Mouse (Mus musculus) heart, embryonic 12.5 days (tissue): Measurements from ENCODE around the gene Gm20388. TPM values are rescaled to one million over a fixed set of nuclear protein-coding genes. Genes with fewer than 3 reads are reported as not detected.

Experiments
- ATAC-seq: fragments of 200-750 bp; cut with Nextera tagmentation; 2 replicates; pipeline ENCODE4 v1.8.0; 2017; ENCODE audit warnings: moderate TSS enrichment, moderate library complexity; ENCODE audit not compliant: insufficient number of reproducible peaks, low FRiP score
- H3K27ac ChIP-seq: fragments of 300-500 bp; sonication (generic); 2 replicates; pipeline ENCODE4 v1.5.1; 2016; ENCODE audit warnings: mild to moderate bottlenecking, moderate library complexity; ENCODE audit not compliant: poor library complexity, severe bottlenecking
- H3K27me3 ChIP-seq: fragments of 300-500 bp; sonication (generic); replicated peaks from 2 replicates; pipeline ENCODE4 v1.6.1; 2016; ENCODE audit warnings: mild to moderate bottlenecking, moderate library complexity
- H3K36me3 ChIP-seq: fragments of 300-500 bp; sonication (generic); 2 replicates; pipeline ENCODE4 v1.6.1; 2016; ENCODE audit warnings: mild to moderate bottlenecking, moderate library complexity
- H3K4me1 ChIP-seq: fragments of 300-500 bp; sonication (generic); replicated peaks from 2 replicates; pipeline ENCODE4 v1.6.1; 2016; ENCODE audit warnings: mild to moderate bottlenecking
- H3K4me2 ChIP-seq: fragments of 300-500 bp; sonication (generic); 2 replicates; pipeline ENCODE4 v1.6.1; 2016; ENCODE audit warnings: mild to moderate bottlenecking, moderate library complexity
- H3K4me3 ChIP-seq: fragments of 300-500 bp; sonication (generic); 2 replicates; pipeline ENCODE4 v1.5.1; 2016; ENCODE audit warnings: mild to moderate bottlenecking
- H3K9ac ChIP-seq: fragments of 300-500 bp; sonication (generic); 2 replicates; pipeline ENCODE4 v1.6.1; 2016; ENCODE audit warnings: mild to moderate bottlenecking, moderate library complexity
- H3K9me3 ChIP-seq: fragments of 300-500 bp; sonication (generic); replicated peaks from 2 replicates; pipeline ENCODE4 v1.6.1; 2016; ENCODE audit warnings: mild to moderate bottlenecking, moderate library complexity
- WGBS: fragments of 180-500 bp; shearing (Covaris S2); methylation state at CpG from one replicate; pipeline ENCODE4 v1.1.7; 2016; 5-methylcytosine and 5-hydroxymethylcytosine counted together
- polyA plus RNA-seq: library from polyadenylated mRNA; unstranded; fragments of >200 nt; fragmentation: Nextera tagmentation; extraction: Ambion mirVana; gene quantifications from 2 replicates; pipeline ENCODE4 v1.2.1, GENCODE M21; 2016

Gene Gm20388
- polyA plus RNA-seq, 1 experiment from 2014 or later = not detected

DNA sequence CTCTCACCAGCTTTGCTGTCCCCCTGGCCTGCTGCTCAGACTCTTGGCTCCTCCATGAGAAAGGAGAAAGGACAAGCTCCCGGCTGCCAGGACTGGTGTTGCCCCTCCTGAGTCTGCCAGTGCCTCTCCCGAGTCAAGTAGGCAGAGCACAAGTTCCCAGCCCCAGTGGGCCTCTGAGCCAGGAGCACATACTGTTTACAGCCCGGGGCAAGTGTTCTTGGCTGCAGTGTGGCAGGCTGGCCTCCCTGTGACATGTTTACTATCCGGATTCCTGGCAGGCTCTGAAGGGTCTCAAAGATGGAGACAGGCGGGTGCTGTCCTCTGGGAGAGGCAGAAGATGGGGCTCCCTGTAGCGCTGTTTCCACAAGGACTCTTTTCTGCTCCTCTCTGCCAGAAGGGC is 346.3 kb downstream of the Gm20388 start:
- Histone ChIP-seq H3K4me1 (peaks cover 37% of the 10 kb centered on the region), H3K4me3 (no peak overlapping the region), H3K9me3 (no peaks in the 10 kb centered on the region), H3K27me3 (no peaks in the 10 kb centered on the region; the same call in 1 of the 2 replicates), H3K36me3 (no peaks in the 10 kb centered on the region), H3K27ac (peak overlapping the region; percentile 20; the same call in 1 of the 2 replicates), H3K9ac (no peak overlapping the region), H3K4me2 (no peak overlapping the region)
- WGBS = 35% methylated on average over 6 of the region's 6 CpGs
- no peak for ATAC-seq

DNA sequence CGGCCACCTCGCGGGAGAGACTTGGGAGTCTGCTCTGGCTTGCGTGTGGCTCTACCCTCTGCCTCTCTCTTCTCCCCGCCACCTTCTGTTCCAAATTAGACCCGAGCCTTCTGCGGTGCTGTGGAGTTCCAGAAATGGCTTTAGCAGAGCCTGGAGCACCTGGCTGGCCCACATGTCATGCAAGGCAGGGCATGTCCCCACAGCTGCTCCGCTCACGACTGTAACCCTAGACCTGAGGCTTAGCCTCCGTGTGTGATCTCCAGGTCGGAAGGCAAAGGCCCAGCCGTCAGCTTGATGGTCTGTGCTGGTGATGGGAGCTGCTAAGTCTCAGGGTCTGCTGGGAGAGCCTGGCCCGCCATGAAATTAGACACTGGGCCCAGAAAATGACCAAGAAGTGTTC is 348.6 kb downstream of the Gm20388 start:
- Histone ChIP-seq H3K9ac (no peak overlapping the region), H3K36me3 (no peaks in the 10 kb centered on the region), H3K4me2 (no peak overlapping the region), H3K9me3 (no peaks in the 10 kb centered on the region), H3K4me3 (no peak overlapping the region), H3K4me1 (peaks cover 42% of the 10 kb centered on the region), H3K27me3 (peaks cover 16% of the 10 kb centered on the region), H3K27ac (no peak overlapping the region)
- 81% methylated on average over 13 of the region's 13 CpGs for whole genome bisulfite sequencing
- no peak for ATAC-seq

DNA sequence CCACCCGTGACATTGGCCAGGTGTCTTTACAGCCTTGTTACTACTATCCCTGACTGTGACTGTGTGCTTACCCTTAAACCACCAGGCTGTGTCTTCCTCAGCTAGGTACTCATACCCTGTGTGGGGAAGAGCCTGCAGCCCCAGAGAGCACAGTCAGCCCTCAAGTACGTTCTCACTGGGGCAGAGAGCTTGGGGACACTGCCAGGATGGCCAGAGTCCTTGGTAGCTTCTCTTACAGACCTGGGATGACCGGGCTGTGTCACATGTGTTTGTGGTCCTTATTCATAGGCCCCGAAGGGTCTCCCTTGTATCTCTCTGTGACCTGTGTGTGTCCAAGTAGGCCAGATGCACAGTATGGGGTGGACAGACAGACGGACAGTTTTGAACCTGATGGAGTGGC is 350.0 kb downstream of the Gm20388 start:
- Histone ChIP-seq H3K36me3 (no peaks in the 10 kb centered on the region), H3K9ac (no peak overlapping the region), H3K27ac (no peak overlapping the region), H3K27me3 (peaks cover 16% of the 10 kb centered on the region), H3K9me3 (no peaks in the 10 kb centered on the region), H3K4me1 (peaks cover 53% of the 10 kb centered on the region), H3K4me2 (no peak overlapping the region), H3K4me3 (no peak overlapping the region)
- no peak for ATAC-seq
- WGBS = 79% methylated on average over 5 of the region's 5 CpGs

DNA sequence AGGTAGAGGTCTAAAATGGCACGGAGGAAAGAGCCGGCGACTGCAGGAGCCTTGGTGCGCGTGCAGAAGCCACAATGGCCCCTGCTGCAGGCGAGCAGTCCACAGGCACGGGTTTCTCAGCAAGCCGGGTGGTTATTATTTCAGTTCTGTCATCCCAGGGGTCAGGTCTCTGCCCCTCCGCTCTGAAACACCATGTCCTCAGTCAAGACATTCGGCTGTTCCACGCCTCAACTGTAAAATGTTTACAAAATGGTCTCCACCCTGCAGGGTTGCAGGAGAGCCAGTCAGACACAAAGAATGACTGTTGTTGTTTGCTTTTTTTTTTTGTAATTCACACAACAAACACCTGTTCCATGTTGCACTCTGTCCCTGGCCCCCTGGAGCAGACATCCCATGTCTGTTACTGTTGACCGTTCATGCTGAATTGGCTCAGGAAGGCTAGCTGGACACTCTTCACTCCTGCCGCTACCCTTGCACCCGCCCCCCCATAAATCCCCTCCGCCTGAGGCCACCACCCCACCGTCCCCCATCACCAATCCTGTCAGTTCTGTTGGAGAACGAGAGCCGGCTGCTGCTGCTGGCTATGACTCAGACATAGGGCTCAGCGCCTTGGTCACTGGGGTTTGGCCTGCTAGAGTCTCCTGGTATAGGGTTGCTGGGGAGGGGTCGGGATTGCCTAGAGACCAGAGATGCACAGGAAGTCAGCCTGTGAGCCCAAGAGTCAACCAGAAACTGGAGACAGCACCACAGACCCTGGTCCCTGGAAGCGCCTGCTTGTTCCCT is 350.9 kb downstream of the Gm20388 start:
- 52% methylated on average over 21 of the region's 21 CpGs for WGBS
- Histone ChIP-seq H3K36me3 (no peaks in the 10 kb centered on the region), H3K4me1 (peaks cover 53% of the 10 kb centered on the region), H3K4me3 (no peak overlapping the region), H3K9me3 (no peaks in the 10 kb centered on the region), H3K4me2 (no peak overlapping the region), H3K9ac (no peak overlapping the region), H3K27ac (0 out of 2 replicates have a peak overlapping the region, but pooled peaks have one; percentile 11), H3K27me3 (peaks cover 16% of the 10 kb centered on the region)
- ATAC-seq = no peak

DNA sequence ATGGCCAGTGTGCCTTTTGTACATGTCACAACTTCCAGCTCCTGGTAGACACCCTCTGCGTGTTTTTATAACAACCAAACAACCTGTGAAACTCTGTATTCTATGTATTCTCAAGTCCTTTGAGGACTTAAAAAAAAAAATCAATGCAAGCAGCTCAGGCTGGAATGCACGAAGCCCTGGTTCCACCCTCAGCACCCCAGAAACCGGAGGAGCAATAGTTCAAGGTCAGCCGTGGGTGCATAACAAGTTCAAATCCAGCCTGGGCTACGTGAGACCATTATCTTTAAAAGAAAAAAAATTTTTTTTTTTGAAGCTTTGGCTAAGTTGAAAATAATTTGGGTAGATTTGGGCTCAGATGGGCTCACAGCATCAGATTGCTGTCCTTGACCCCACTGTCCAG is 353.2 kb downstream of the Gm20388 start:
- Histone ChIP-seq H3K36me3 (no peaks in the 10 kb centered on the region), H3K9me3 (no peaks in the 10 kb centered on the region), H3K4me3 (no peak overlapping the region), H3K9ac (no peak overlapping the region), H3K4me1 (peaks cover 61% of the 10 kb centered on the region), H3K4me2 (no peak overlapping the region), H3K27me3 (peaks cover 16% of the 10 kb centered on the region), H3K27ac (no peak overlapping the region)
- WGBS = 92% methylated on average over 5 of the region's 5 CpGs
- ATAC-seq = no peak

GRCm38 (mm10) chr8:120264388-120264943 is 353.8 kb downstream of the Gm20388 start:
- peak overlapping the region; percentile 69 for H3K27ac ChIP-seq
- H3K4me2 ChIP-seq = peak overlapping the region; percentile 68
- H3K4me1 ChIP-seq = peaks cover 65% of the 10 kb centered on the region
- H3K9me3 ChIP-seq = no peaks in the 10 kb centered on the region
- peak overlapping the region; percentile 68 for H3K9ac ChIP-seq
- peak overlapping the region; percentile 29 for H3K4me3 ChIP-seq
- no peaks in the 10 kb centered on the region for H3K36me3 ChIP-seq
- peaks cover 16% of the 10 kb centered on the region for H3K27me3 ChIP-seq
- 29% methylated on average over 13 of the region's 13 CpGs for WGBS
- ATAC-seq = 0 out of 2 replicates have a peak, but pooled peaks have one; percentile 3

- H3K9ac ChIP-seq = peak overlapping the region; percentile 68
- peak; percentile 53 for ATAC-seq
- H3K4me2 ChIP-seq = peak overlapping the region; percentile 68
- peak overlapping the region; percentile 69 for H3K27ac ChIP-seq
- peaks cover 16% of the 10 kb centered on the region for H3K27me3 ChIP-seq
- H3K9me3 ChIP-seq = no peaks in the 10 kb centered on the region
- no peaks in the 10 kb centered on the region for H3K36me3 ChIP-seq
- peak overlapping the region; percentile 29 for H3K4me3 ChIP-seq
- 11% methylated on average over 16 of the region's 16 CpGs for WGBS
- peaks cover 65% of the 10 kb centered on the region for H3K4me1 ChIP-seq
These were observed 354.4 kb downstream of the Gm20388 start for GRCm38 (mm10) chr8:120264944-120265453.

GRCm38 (mm10) chr8:120265471-120265870 is 354.8 kb downstream of the Gm20388 start:
- Histone ChIP-seq H3K4me1 (peaks cover 65% of the 10 kb centered on the region), H3K27ac (peak overlapping the region; percentile 69), H3K9me3 (no peaks in the 10 kb centered on the region), H3K27me3 (peaks cover 16% of the 10 kb centered on the region), H3K4me3 (no peak overlapping the region), H3K4me2 (peak overlapping the region; percentile 68), H3K9ac (peak overlapping the region; percentile 13; the same call in 1 of the 2 replicates), H3K36me3 (no peaks in the 10 kb centered on the region)
- ATAC-seq = 0 out of 2 replicates have a peak, but pooled peaks have one; percentile 19
- 14% methylated on average over 4 of the region's 4 CpGs for WGBS

GRCm38 (mm10) chr8:120268541-120268980 is 357.9 kb downstream of the Gm20388 start:
- H3K36me3 ChIP-seq = no peaks in the 10 kb centered on the region
- 59% methylated on average over 19 of the region's 19 CpGs for WGBS
- H3K4me1 ChIP-seq = peaks cover 49% of the 10 kb centered on the region
- no peak overlapping the region for H3K27ac ChIP-seq
- H3K9me3 ChIP-seq = no peaks in the 10 kb centered on the region
- no peak overlapping the region for H3K4me3 ChIP-seq
- ATAC-seq = no peak
- no peak overlapping the region for H3K4me2 ChIP-seq
- no peak overlapping the region for H3K9ac ChIP-seq
- peaks cover 2% of the 10 kb centered on the region; the same call in 1 of the 2 replicates for H3K27me3 ChIP-seq

GRCm38 (mm10) chr8:120270449-120270848 is 359.8 kb downstream of the Gm20388 start:
- no peak for ATAC-seq
- peaks cover 44% of the 10 kb centered on the region for H3K4me1 ChIP-seq

DNA sequence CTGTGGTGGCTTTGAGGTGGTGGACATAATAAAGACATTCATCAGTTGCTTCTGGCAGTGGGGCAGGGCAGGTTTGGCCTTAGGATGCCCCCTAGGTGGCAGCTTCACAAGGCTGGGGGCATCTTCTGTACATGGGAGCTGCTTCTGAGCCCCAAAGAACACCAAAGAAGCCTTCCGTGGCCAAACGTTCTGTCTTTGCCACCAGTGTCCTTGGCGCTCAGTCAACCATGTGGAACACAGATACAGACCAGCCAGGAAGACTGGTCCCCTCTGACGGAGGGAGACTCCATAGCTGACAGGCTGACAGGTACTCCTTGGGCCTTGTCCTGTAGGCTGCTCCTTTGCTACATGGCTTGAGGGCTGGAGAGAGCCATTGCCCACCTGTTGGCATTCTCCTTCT is 362.8 kb downstream of the Gm20388 start:
- H3K27ac ChIP-seq = no peak overlapping the region
- WGBS = 87% methylated on average over 4 of the region's 4 CpGs
- H3K4me1 ChIP-seq = peaks cover 52% of the 10 kb centered on the region
- H3K36me3 ChIP-seq = no peaks in the 10 kb centered on the region
- H3K27me3 ChIP-seq = no peaks in the 10 kb centered on the region
- ATAC-seq = no peak
- no peak overlapping the region for H3K4me3 ChIP-seq
- H3K4me2 ChIP-seq = no peak overlapping the region
- no peaks in the 10 kb centered on the region for H3K9me3 ChIP-seq
- no peak overlapping the region for H3K9ac ChIP-seq

More at GRCm38 (mm10) chr8:120270449-120270848, 359.8 kb downstream of the Gm20388 start:
- Histone ChIP-seq H3K27ac (no peak overlapping the region), H3K9ac (no peak overlapping the region), H3K36me3 (no peaks in the 10 kb centered on the region), H3K4me2 (no peak overlapping the region), H3K27me3 (no peaks in the 10 kb centered on the region), H3K9me3 (no peaks in the 10 kb centered on the region), H3K4me3 (no peak overlapping the region)
- WGBS = 86% methylated on average over 13 of the region's 13 CpGs
